8 mouse cellular contexts compared by ENCODE assay signal in the genomic region with DNA sequence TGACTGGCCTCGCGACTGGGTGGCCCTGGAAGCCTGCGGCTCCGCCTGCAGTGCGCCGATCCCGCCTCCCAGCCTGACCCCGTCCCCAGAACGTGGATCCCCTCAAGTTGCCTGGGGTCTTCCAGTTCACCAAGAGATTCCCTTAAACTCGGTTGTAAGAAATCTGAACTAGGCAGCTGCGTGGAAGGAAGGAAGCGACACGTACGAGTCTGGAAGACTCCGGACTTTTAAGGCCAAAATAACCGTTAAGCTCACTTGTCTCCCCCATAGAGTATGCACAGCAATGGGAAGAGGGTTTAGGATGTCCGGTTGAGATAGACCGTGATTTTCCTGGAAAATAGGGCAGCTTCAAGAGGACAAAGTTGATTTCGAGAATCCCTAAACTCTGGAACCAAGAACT. TPM values are rescaled to one million over a fixed set of nuclear protein-coding genes. Genes with fewer than 3 reads are reported as not detected.
A peak's percentile ranks its signal among the peaks of the same experiment; 100 is the strongest.
DNase-seq lines count a peak whose midpoint lies in the region; ATAC-seq and TF ChIP-seq lines count a peak whose summit lies in the region.

No protein-coding gene starts in this region.

- H3K27ac ChIP-seq in gastrocnemius, adult 2 months, result peak overlapping the region; percentile 99
- H3K27ac ChIP-seq in thymus, adult 2 months (ENCODE audit: control insufficient read depth, insufficient read depth, low read length), result peak overlapping the region; percentile 54
- H3K27ac ChIP-seq in liver, embryonic 12.5 days, result peak overlapping the region; percentile 82

- no peak for TF ChIP-seq CTCF in gastrocnemius, adult 2 months (IDR thresholded peaks at IDR 0.05)
- TF ChIP-seq CTCF in thymus, adult 2 months (IDR thresholded peaks at IDR 0.05; ENCODE audit: borderline replicate concordance, control insufficient read depth, extremely low read depth, insufficient read depth, low read length, poor library complexity), result no peak

- intact Hi-C loops in gastrocnemius, adult 2 months (cut with DNase I), result loop anchor here (2.0 kb wide), 1 partner anchor 655 kb away; no protein-coding TSS in a partner anchor

- no peak for ATAC-seq in liver, embryonic 12.5 days
- ATAC-seq in granulocyte monocyte progenitor cell, adult 5-6 weeks (replicated peaks; ENCODE audit: poor library complexity, severe bottlenecking), result no peak

- TF ChIP-seq POLR2A in thymus, adult 2 months (IDR thresholded peaks at IDR 0.05; ENCODE audit: control insufficient read depth, extremely low read depth, insufficient read depth, low read length, poor library complexity), result no peak

- under 1% methylated on average over 19 of the region's 19 CpGs for WGBS in thymus, adult 2 months
- WGBS in liver, embryonic 12.5 days (ENCODE audit: insufficient replicate concordance), result 1% methylated on average over 19 of the region's 19 CpGs

- H3K9me3 ChIP-seq in liver, embryonic 12.5 days (replicated peaks), result no peaks in the 10 kb centered on the region

- peak overlapping the region; percentile 95 for H3K4me3 ChIP-seq in gastrocnemius, adult 2 months
- peak overlapping the region; percentile 79 for H3K4me3 ChIP-seq in thymus, adult 2 months (ENCODE audit: control insufficient read depth, insufficient read depth, low read length)
- H3K4me3 ChIP-seq in liver, embryonic 12.5 days, result peak overlapping the region; percentile 83

- peaks cover 25% of the 10 kb centered on the region for H3K4me1 ChIP-seq in thymus, adult 2 months (replicated peaks; ENCODE audit: control insufficient read depth, insufficient read depth, low read length)
- peaks cover 60% of the 10 kb centered on the region for H3K4me1 ChIP-seq in liver, embryonic 12.5 days

- H3K36me3 ChIP-seq in thymus, adult 2 months (ENCODE audit: control insufficient read depth, insufficient read depth, low read length), result no peaks in the 10 kb centered on the region
- no peaks in the 10 kb centered on the region for H3K36me3 ChIP-seq in liver, embryonic 12.5 days

- H3K27me3 ChIP-seq in thymus, adult 2 months (ENCODE audit: control insufficient read depth, insufficient read depth, low read length), result no peaks in the 10 kb centered on the region
- H3K27me3 ChIP-seq in liver, embryonic 12.5 days (replicated peaks), result peaks cover 13% of the 10 kb centered on the region

- DNase-seq in gastrocnemius, adult 2 months, result no peak
- no peak for DNase-seq in gastrocnemius, postnatal 10 days
- DNase-seq in thymus, adult 2 months, result no peak
- no peak for DNase-seq in thymus, postnatal 4 days
- no peak for DNase-seq in spleen, adult 18-20 months
- no peak for DNase-seq in layer of hippocampus, adult 9-10 months (ENCODE audit: low spot score)

- peak overlapping the region; percentile 88 for H3K9ac ChIP-seq in liver, embryonic 12.5 days

- H3K4me2 ChIP-seq in liver, embryonic 12.5 days, result peak overlapping the region; percentile 99

RNA-seq across cellular contexts. Expression of gene Gpsm3, which starts 1.8 kb away (rescaled TPM):
- 1 to 10 TPM; 1.8 to 2.4 TPM for total RNA-seq in gastrocnemius, adult 2 months (2021)
- total RNA-seq in gastrocnemius, postnatal 10 days (2021), result 1 to 10 TPM; 3.2 to 5.0 TPM
- 208 and 222 TPM in 2 replicates for polyA plus RNA-seq in thymus, adult 2 months (2012; rRNA removed)
- polyA plus RNA-seq in liver, embryonic 12.5 days (2016; fragmentation: Nextera tagmentation; extraction: Ambion mirVana), result 10.7 and 11.0 TPM in 2 replicates
- 64.1 and 75.3 TPM in 2 replicates for total RNA-seq in granulocyte monocyte progenitor cell, adult 5-6 weeks (2014; fragmentation: Nextera tagmentation)
- 11.5 and 23.4 TPM in 2 replicates for total RNA-seq in granulocyte monocyte progenitor cell, adult 5-6 weeks (2017)

RNA-seq across cellular contexts. Expression of gene Pbx2, which starts 3.3 kb away (rescaled TPM):
- 10 to 100 TPM; 14.0 to 14.6 TPM for total RNA-seq in gastrocnemius, adult 2 months (2021)
- 10 to 100 TPM; 24.2 to 30.9 TPM for total RNA-seq in gastrocnemius, postnatal 10 days (2021)
- 144 and 146 TPM in 2 replicates for polyA plus RNA-seq in thymus, adult 2 months (2012; rRNA removed)
- polyA plus RNA-seq in liver, embryonic 12.5 days (2016; fragmentation: Nextera tagmentation; extraction: Ambion mirVana), result 6.9 and 8.3 TPM in 2 replicates
- 21.1 and 29.7 TPM in 2 replicates for total RNA-seq in granulocyte monocyte progenitor cell, adult 5-6 weeks (2014; fragmentation: Nextera tagmentation)
- total RNA-seq in granulocyte monocyte progenitor cell, adult 5-6 weeks (2017), result 25.1 and 34.4 TPM in 2 replicates

RNA-seq across cellular contexts. Expression of gene Ager, which starts 9.8 kb away (rescaled TPM):
- under 1 TPM in 1 of 2 experiments, not detected in 1; 0.31 TPM for total RNA-seq in gastrocnemius, adult 2 months (2021)
- 1 to 10 TPM; 1.1 to 1.4 TPM for total RNA-seq in gastrocnemius, postnatal 10 days (2021)
- polyA plus RNA-seq in thymus, adult 2 months (2012; rRNA removed), result 13.4 and 18.8 TPM in 2 replicates
- 1.3 and 1.5 TPM in 2 replicates for polyA plus RNA-seq in liver, embryonic 12.5 days (2016; fragmentation: Nextera tagmentation; extraction: Ambion mirVana)
- total RNA-seq in granulocyte monocyte progenitor cell, adult 5-6 weeks (2014; fragmentation: Nextera tagmentation), result 1.3 and 1.9 TPM in 2 replicates
- 1.3 and 2.0 TPM in 2 replicates for total RNA-seq in granulocyte monocyte progenitor cell, adult 5-6 weeks (2017)

RNA-seq across cellular contexts. Expression of gene Rnf5, which starts 15.7 kb away (rescaled TPM):
- total RNA-seq in gastrocnemius, adult 2 months (2021), result 10 to 100 TPM; 16.8 to 24.0 TPM
- 10 to 100 TPM; 19.8 to 21.8 TPM for total RNA-seq in gastrocnemius, postnatal 10 days (2021)
- polyA plus RNA-seq in thymus, adult 2 months (2012; rRNA removed), result 140 and 175 TPM in 2 replicates
- 94.8 and 101 TPM in 2 replicates for polyA plus RNA-seq in liver, embryonic 12.5 days (2016; fragmentation: Nextera tagmentation; extraction: Ambion mirVana)
- total RNA-seq in granulocyte monocyte progenitor cell, adult 5-6 weeks (2014; fragmentation: Nextera tagmentation), result 52.2 and 64.9 TPM in 2 replicates
- total RNA-seq in granulocyte monocyte progenitor cell, adult 5-6 weeks (2017), result 13.8 and 15.2 TPM in 2 replicates

RNA-seq across cellular contexts. Expression of gene Agpat1, which starts 16.2 kb away (rescaled TPM):
- total RNA-seq in gastrocnemius, adult 2 months (2021), result 10 to 100 TPM; 75.6 to 75.7 TPM
- 10 to 100 TPM; 38.0 to 39.4 TPM for total RNA-seq in gastrocnemius, postnatal 10 days (2021)
- polyA plus RNA-seq in thymus, adult 2 months (2012; rRNA removed), result 316 and 350 TPM in 2 replicates
- polyA plus RNA-seq in liver, embryonic 12.5 days (2016; fragmentation: Nextera tagmentation; extraction: Ambion mirVana), result 31.2 and 31.7 TPM in 2 replicates
- total RNA-seq in granulocyte monocyte progenitor cell, adult 5-6 weeks (2014; fragmentation: Nextera tagmentation), result 36.6 and 50.1 TPM in 2 replicates
- 19.1 and 19.3 TPM in 2 replicates for total RNA-seq in granulocyte monocyte progenitor cell, adult 5-6 weeks (2017)
